Mouse (Mus musculus) cortical plate, adult 2 months (tissue): ENCODE measurements around the gene Actl6b.

Experiments used
- CTCF ChIP-seq: fragments of 200-500 bp; IDR thresholded peaks from 2 replicates; pipeline ENCODE4 v1.5.1; 2011; ENCODE audit warnings: mild to moderate bottlenecking, control low read depth, low read length; ENCODE audit not compliant: insufficient read depth; ENCODE audit errors: extremely low read depth
- POLR2A ChIP-seq: fragments of 200-500 bp; IDR thresholded peaks from 2 replicates; pipeline ENCODE4 v1.6.1; 2011; ENCODE audit warnings: mild to moderate bottlenecking, low read length, control low read depth; ENCODE audit not compliant: insufficient read depth; ENCODE audit errors: extremely low read depth

DNA sequence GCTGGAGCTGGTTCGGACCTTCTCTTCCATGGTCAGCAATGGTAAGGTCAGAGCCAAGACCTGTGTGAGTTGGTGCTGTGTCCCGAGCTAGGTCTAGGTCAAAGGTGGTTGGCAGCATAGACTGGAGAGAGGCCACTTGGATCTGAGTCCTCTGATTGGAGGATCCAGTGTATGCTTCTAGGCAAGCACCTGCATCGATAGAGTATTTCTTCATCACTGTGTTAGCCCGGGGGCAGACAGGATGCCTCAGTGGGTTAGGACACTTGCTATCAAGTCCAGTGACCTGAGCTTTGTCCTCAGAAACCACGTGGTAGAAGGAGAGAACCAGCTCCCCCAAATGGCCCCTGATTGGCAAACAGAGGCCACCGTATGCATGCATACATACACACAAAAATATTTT, 26.9 kb downstream of the Actl6b start:
- TF ChIP-seq CTCF, result no peak
- no peak for TF ChIP-seq POLR2A
